Mouse (Mus musculus) midbrain, embryonic 14.5 days (tissue): ENCODE measurements around the gene Popdc3. TPM values are rescaled to one million over a fixed set of nuclear protein-coding genes. Genes with fewer than 3 reads are reported as not detected.

Experiments used
- ATAC-seq: fragments of 200-750 bp; cut with Nextera tagmentation; 2 replicates; pipeline ENCODE4 v1.8.0; 2017; ENCODE audit warnings: moderate number of reproducible peaks, moderate library complexity; ENCODE audit not compliant: low FRiP score, low TSS enrichment
- DNase-seq: peaks from one replicate; pipeline ENCODE4 v3.0.0-alpha.2; 2015
- H3K27ac ChIP-seq: fragments of 300-500 bp; sonication (generic); replicated peaks from 2 replicates; pipeline ENCODE4 v1.5.1; 2014; ENCODE audit warnings: mild to moderate bottlenecking, low read depth, low read length, moderate library complexity
- H3K27me3 ChIP-seq: fragments of 300-500 bp; sonication (generic); 2 replicates; pipeline ENCODE4 v1.6.1; 2014; ENCODE audit warnings: low read length, control low read depth, mixed read lengths; ENCODE audit not compliant: control insufficient read depth, insufficient read depth
- H3K36me3 ChIP-seq: fragments of 300-500 bp; sonication (generic); 2 replicates; pipeline ENCODE4 v1.6.1; 2014; ENCODE audit warnings: low read length, control low read depth; ENCODE audit not compliant: control insufficient read depth, insufficient read depth
- H3K4me1 ChIP-seq: fragments of 300-500 bp; sonication (generic); 2 replicates; pipeline ENCODE4 v1.6.1; 2014; ENCODE audit warnings: mild to moderate bottlenecking, antibody characterized with exemption, low read length, control low read depth; ENCODE audit not compliant: control insufficient read depth, insufficient read depth
- H3K4me2 ChIP-seq: fragments of 300-500 bp; sonication (generic); 2 replicates; pipeline ENCODE4 v1.6.1; 2014; ENCODE audit warnings: mild to moderate bottlenecking, low read length, moderate library complexity
- H3K4me3 ChIP-seq: fragments of 300-500 bp; sonication (generic); replicated peaks from 2 replicates; pipeline ENCODE4 v1.5.1; 2014; ENCODE audit warnings: low read depth, low read length
- H3K9ac ChIP-seq: fragments of 300-500 bp; sonication (generic); replicated peaks from 2 replicates; pipeline ENCODE4 v1.6.1; 2014; ENCODE audit warnings: mild to moderate bottlenecking, low read length, moderate library complexity
- H3K9me3 ChIP-seq: fragments of 300-500 bp; sonication (generic); 2 replicates; pipeline ENCODE4 v1.6.1; 2016; ENCODE audit warnings: low read length, control low read depth, mixed read lengths; ENCODE audit not compliant: control insufficient read depth
- WGBS: fragments of 180-500 bp; shearing (Covaris S2); extraction: QIAGEN DNeasy Blood & Tissue Kit; methylation state at CpG from one replicate; pipeline ENCODE4 v1.1.7; 2014; 5-methylcytosine and 5-hydroxymethylcytosine counted together
- polyA plus RNA-seq: library from polyadenylated mRNA; unstranded; fragments of >200 nt; fragmentation: Nextera tagmentation; extraction: Ambion mirVana; gene quantifications from 2 replicates; pipeline ENCODE4 v1.2.1, GENCODE M21; 2014

Gene Popdc3
- polyA plus RNA-seq, 1 experiment from 2014 or later, result 0.79 TPM

GRCm38 (mm10) chr10:45229954-45230353 lies 52.1 kb downstream of the Popdc3 start:
- ATAC-seq (no peak), DNase-seq (peak; percentile 32)
- no peaks in the 10 kb centered on the region for H3K36me3 ChIP-seq
- H3K27me3 ChIP-seq, result no peaks in the 10 kb centered on the region
- H3K9me3 ChIP-seq, result no peaks in the 10 kb centered on the region
- no peak overlapping the region for H3K27ac ChIP-seq
- WGBS, result 27% methylated on average over 4 of the region's 4 CpGs
- no peak overlapping the region for H3K4me3 ChIP-seq
- H3K4me1 ChIP-seq, result peaks cover 5% of the 10 kb centered on the region; the same call in 1 of the 2 replicates
- no peak overlapping the region for H3K9ac ChIP-seq
- H3K4me2 ChIP-seq, result no peak overlapping the region

DNA sequence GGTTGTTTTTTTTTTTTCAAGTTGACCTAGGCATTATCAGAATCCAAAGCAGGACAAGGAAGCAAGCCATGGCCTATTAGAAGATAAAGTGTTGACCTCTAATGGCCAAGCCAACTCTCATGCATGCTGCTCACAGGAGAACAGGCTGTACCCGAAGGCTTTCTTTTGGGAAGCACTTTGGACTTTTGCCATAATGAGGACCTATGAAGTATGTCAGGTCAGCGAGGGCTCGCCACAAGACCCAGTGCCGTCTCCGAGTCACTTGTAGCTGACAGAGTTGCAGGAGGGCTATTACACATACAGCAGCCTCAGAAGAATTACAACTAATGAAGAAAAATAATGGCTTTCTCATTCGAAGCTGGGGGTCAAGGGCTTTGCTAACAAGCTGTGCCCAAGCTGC lies 55.5 kb downstream of the Popdc3 start:
- H3K4me1 ChIP-seq, result peaks cover 5% of the 10 kb centered on the region; the same call in 1 of the 2 replicates
- WGBS, result 83% methylated on average over 6 of the region's 6 CpGs

GRCm38 (mm10) chr10:45236304-45236703 lies 58.4 kb downstream of the Popdc3 start:
- ATAC-seq (no peak), DNase-seq (no peak)
- Histone ChIP-seq H3K9ac (no peak overlapping the region), H3K27me3 (no peaks in the 10 kb centered on the region), H3K4me1 (no peaks in the 10 kb centered on the region), H3K4me3 (no peak overlapping the region), H3K4me2 (no peak overlapping the region), H3K9me3 (no peaks in the 10 kb centered on the region), H3K36me3 (no peaks in the 10 kb centered on the region), H3K27ac (no peak overlapping the region)
- WGBS, result 53% methylated on average over 3 of the region's 3 CpGs

More for the DNA sequence above, 55.5 kb downstream of the Popdc3 start:
- no peaks in the 10 kb centered on the region for H3K27me3 ChIP-seq
- no peak overlapping the region for H3K27ac ChIP-seq
- H3K9ac ChIP-seq, result no peak overlapping the region
- no peaks in the 10 kb centered on the region for H3K9me3 ChIP-seq
- ATAC-seq (no peak), DNase-seq (no peak)
- no peaks in the 10 kb centered on the region for H3K36me3 ChIP-seq
- no peak overlapping the region for H3K4me2 ChIP-seq
- no peak overlapping the region for H3K4me3 ChIP-seq

- Histone ChIP-seq H3K36me3 (no peaks in the 10 kb centered on the region), H3K4me2 (no peak overlapping the region), H3K27ac (no peak overlapping the region), H3K4me1 (no peaks in the 10 kb centered on the region), H3K9ac (no peak overlapping the region), H3K27me3 (no peaks in the 10 kb centered on the region), H3K4me3 (no peak overlapping the region), H3K9me3 (no peaks in the 10 kb centered on the region)
- WGBS, result 66% methylated on average over 5 of the region's 5 CpGs
- no peak for DNase-seq
- ATAC-seq, result no peak
These were observed 59.6 kb downstream of the Popdc3 start for GRCm38 (mm10) chr10:45237492-45237891.

DNA sequence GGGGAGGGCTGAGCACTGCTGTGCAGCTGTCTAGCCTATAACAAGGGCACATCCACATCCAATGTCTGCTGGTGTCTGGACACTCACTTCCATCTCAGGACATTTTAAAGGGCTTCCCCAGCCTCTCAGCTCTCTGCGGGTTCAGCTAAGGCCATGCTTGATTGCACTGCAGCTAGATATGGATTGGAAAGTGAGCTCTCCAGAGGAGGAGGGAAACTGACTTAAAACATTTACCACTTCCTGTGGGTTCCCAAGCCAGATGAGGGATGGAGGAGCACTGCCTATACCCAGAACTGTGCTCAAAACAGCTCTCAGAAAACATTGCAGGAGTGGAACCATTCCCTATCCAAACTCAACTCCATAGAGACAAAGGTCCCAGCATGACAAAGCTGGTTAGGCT lies 82.6 kb downstream of the Popdc3 start:
- ATAC-seq, result no peak
- no peaks in the 10 kb centered on the region for H3K36me3 ChIP-seq

DNA sequence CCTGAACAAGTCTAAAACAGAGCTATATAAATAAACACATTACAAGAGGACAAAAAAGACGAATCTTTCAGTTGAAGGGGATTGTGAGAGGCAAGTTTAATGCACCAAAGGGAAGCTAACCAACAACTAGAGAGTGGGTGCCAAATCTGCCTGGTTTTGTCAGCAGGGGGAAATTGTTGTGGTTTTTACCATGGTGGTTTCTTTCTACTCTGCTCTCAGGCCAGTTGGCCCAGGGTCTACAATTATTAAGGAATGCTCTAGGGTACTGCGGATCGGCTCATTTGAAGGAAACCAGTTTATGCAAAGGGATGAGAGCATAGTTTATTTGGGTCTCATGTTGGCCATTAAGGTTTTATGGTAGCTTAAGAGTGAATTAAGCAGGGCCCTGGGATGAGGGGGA lies 84.2 kb downstream of the Popdc3 start:
- 88% methylated on average over 3 of the region's 3 CpGs for WGBS
- ATAC-seq, result no peak
- H3K9me3 ChIP-seq, result no peaks in the 10 kb centered on the region

More for the DNA sequence above, 82.6 kb downstream of the Popdc3 start:
- H3K27me3 ChIP-seq, result no peaks in the 10 kb centered on the region
- H3K4me3 ChIP-seq, result no peak overlapping the region
- 61% methylated on average over 1 of the region's 1 CpGs for WGBS
- no peak overlapping the region for H3K27ac ChIP-seq
- H3K9ac ChIP-seq, result no peak overlapping the region
- H3K9me3 ChIP-seq, result no peaks in the 10 kb centered on the region; the same call in none of the 2 replicates
- no peaks in the 10 kb centered on the region for H3K4me1 ChIP-seq
- no peak overlapping the region for H3K4me2 ChIP-seq
- DNase-seq, result no peak

GRCm38 (mm10) chr10:45276499-45276898 lies 98.6 kb downstream of the Popdc3 start:
- Histone ChIP-seq H3K27ac (no peak overlapping the region), H3K9ac (no peak overlapping the region), H3K4me3 (no peak overlapping the region), H3K36me3 (no peaks in the 10 kb centered on the region), H3K9me3 (no peaks in the 10 kb centered on the region), H3K4me1 (no peaks in the 10 kb centered on the region), H3K4me2 (no peak overlapping the region), H3K27me3 (no peaks in the 10 kb centered on the region)
- 75% methylated on average over 3 of the region's 3 CpGs for WGBS
- ATAC-seq (no peak), DNase-seq (no peak)

More for the DNA sequence above, 84.2 kb downstream of the Popdc3 start:
- H3K36me3 ChIP-seq, result no peaks in the 10 kb centered on the region
- H3K4me1 ChIP-seq, result no peaks in the 10 kb centered on the region
- no peaks in the 10 kb centered on the region for H3K27me3 ChIP-seq
- H3K4me3 ChIP-seq, result no peak overlapping the region
- no peak overlapping the region for H3K4me2 ChIP-seq
- no peak overlapping the region for H3K27ac ChIP-seq
- no peak overlapping the region for H3K9ac ChIP-seq
- no peak for DNase-seq

GRCm38 (mm10) chr10:45276995-45277394 lies 99.1 kb downstream of the Popdc3 start:
- Histone ChIP-seq H3K4me3 (no peak overlapping the region), H3K36me3 (no peaks in the 10 kb centered on the region), H3K9ac (no peak overlapping the region), H3K9me3 (no peaks in the 10 kb centered on the region), H3K4me2 (no peak overlapping the region), H3K4me1 (no peaks in the 10 kb centered on the region), H3K27ac (no peak overlapping the region), H3K27me3 (no peaks in the 10 kb centered on the region)
- 95% methylated on average over 5 of the region's 5 CpGs for WGBS
- DNase-seq, result no peak
- no peak for ATAC-seq

GRCm38 (mm10) chr10:45285651-45286050 lies 107.8 kb downstream of the Popdc3 start:
- ATAC-seq (no peak), DNase-seq (no peak)
- 86% methylated on average over 5 of the region's 5 CpGs for WGBS
- Histone ChIP-seq H3K36me3 (no peaks in the 10 kb centered on the region), H3K9ac (no peak overlapping the region), H3K27ac (no peak overlapping the region), H3K4me3 (no peak overlapping the region), H3K4me2 (no peak overlapping the region), H3K4me1 (0 out of 2 replicates have a peak, but pooled peaks cover 8% of the 10 kb centered on the region), H3K9me3 (no peaks in the 10 kb centered on the region), H3K27me3 (peaks cover 24% of the 10 kb centered on the region)
